Mouse (Mus musculus) MEL (cell line): ENCODE results near the gene Sf1. TPM values are rescaled to one million over a fixed set of nuclear protein-coding genes. Genes with fewer than 3 reads are reported as not detected.

ENCODE experiments used
- DNase-seq: peaks from one replicate; pipeline ENCODE4 v3.0.0; 2011; ENCODE audit warnings: low read depth, low spot score
- H3K27ac ChIP-seq: 2 replicates; pipeline ENCODE4 v1.5.1; 2012; ENCODE audit warnings: low read depth, mild to moderate bottlenecking, control low read depth, low read length, moderate library complexity; ENCODE audit not compliant: control insufficient read depth
- H3K27me3 ChIP-seq, 2 experiments: fragments of 150-350 bp in 1 of 2; sonication (generic) in 1 of 2; 2 replicates each; pipeline ENCODE4 v1.6.1; 2012; ENCODE audit warnings: low read length in 2 of 2, mild to moderate bottlenecking in 2 of 2, improper control_type of control experiment in 1 of 2, moderate library complexity in 1 of 2; ENCODE audit not compliant: insufficient read depth in 2 of 2, control insufficient read depth in 1 of 2
- H3K36me3 ChIP-seq, 2 experiments: 2 replicates each; pipeline ENCODE4 v1.6.1; 2012 to 2014; ENCODE audit warnings: low read length in 2 of 2, improper control_type of control experiment in 1 of 2, inconsistent platforms in 1 of 2, mild to moderate bottlenecking in 1 of 2; ENCODE audit not compliant: insufficient read depth in 2 of 2, control insufficient read depth in 1 of 2
- H3K4me1 ChIP-seq, 2 experiments: fragments of 150-350 bp in 1 of 2; sonication (generic) in 1 of 2; 2 replicates each; pipeline ENCODE4 v1.6.1; 2012; ENCODE audit warnings: low read length in 2 of 2, improper control_type of control experiment in 1 of 2, mild to moderate bottlenecking in 1 of 2; ENCODE audit not compliant: insufficient read depth in 2 of 2, control insufficient read depth in 1 of 2
- H3K4me3 ChIP-seq, 2 experiments: fragments of 150-350 bp in 1 of 2; sonication (generic) in 1 of 2; 2 replicates each; pipeline ENCODE4 v1.5.1; 2012; ENCODE audit warnings: low read depth in 2 of 2, low read length in 2 of 2, mild to moderate bottlenecking in 2 of 2, moderate library complexity in 2 of 2, control low read depth in 1 of 2, improper control_type of control experiment in 1 of 2; ENCODE audit not compliant: control insufficient read depth in 1 of 2, insufficient read depth in 1 of 2
- H3K79me2 ChIP-seq: 2 replicates; pipeline ENCODE4 v1.6.1; 2012; ENCODE audit warnings: mild to moderate bottlenecking, low read length, moderate library complexity; ENCODE audit not compliant: control insufficient read depth, poor library complexity, insufficient read depth
- H3K9ac ChIP-seq: 2 replicates; pipeline ENCODE4 v1.6.1; 2012; ENCODE audit warnings: low read depth, mild to moderate bottlenecking, control low read depth, low read length, moderate library complexity; ENCODE audit not compliant: control insufficient read depth, poor library complexity, severe bottlenecking
- H3K9me3 ChIP-seq: fragments of 150-350 bp; sonication (generic); replicated peaks from 2 replicates; pipeline ENCODE4 v1.6.1; 2012; ENCODE audit warnings: mild to moderate bottlenecking, low read length, improper control_type of control experiment, moderate library complexity; ENCODE audit not compliant: insufficient read depth
- CHD2 ChIP-seq: IDR thresholded peaks from 2 replicates; pipeline ENCODE4 v1.6.1; 2011; ENCODE audit warnings: low read length, improper control_type of control experiment
- GATA1 ChIP-seq: IDR thresholded peaks from 2 replicates; pipeline ENCODE4 v1.6.1; 2011; ENCODE audit warnings: low read depth, low read length, improper control_type of control experiment
- HCFC1 ChIP-seq: IDR thresholded peaks from 2 replicates; pipeline ENCODE4 v1.6.1; 2012; ENCODE audit warnings: low read depth, mild to moderate bottlenecking, inconsistent platforms, low read length, improper control_type of control experiment, moderate library complexity
- MEF2A ChIP-seq: IDR thresholded peaks from 2 replicates; pipeline ENCODE4 v1.6.1; 2014; ENCODE audit warnings: low read depth, mild to moderate bottlenecking, inconsistent platforms, low read length, improper control_type of control experiment; ENCODE audit not compliant: poor library complexity, insufficient replicate concordance, severe bottlenecking; ENCODE audit errors: extremely low read depth
- MYB ChIP-seq: IDR thresholded peaks from 2 replicates; pipeline ENCODE4 v1.6.1; 2011; ENCODE audit warnings: mild to moderate bottlenecking, low read depth, low read length, improper control_type of control experiment
- MYC ChIP-seq: IDR thresholded peaks from 2 replicates; pipeline ENCODE4 v1.6.1; 2011; ENCODE audit warnings: low read depth, mild to moderate bottlenecking, low read length, improper control_type of control experiment, moderate library complexity
- POLR2AphosphoS2 ChIP-seq: IDR thresholded peaks from 2 replicates; pipeline ENCODE4 v1.6.1; 2011; ENCODE audit warnings: low read length, improper control_type of control experiment
- RAD21 ChIP-seq: IDR thresholded peaks from 2 replicates; pipeline ENCODE4 v1.6.1; 2011; ENCODE audit warnings: mild to moderate bottlenecking, low read depth, low read length, improper control_type of control experiment
- SIN3A ChIP-seq: IDR thresholded peaks from 2 replicates; pipeline ENCODE4 v1.6.1; 2012; ENCODE audit warnings: low read length, improper control_type of control experiment, inconsistent platforms
- USF2 ChIP-seq, 2 experiments: IDR thresholded peaks; 2 replicates each; pipeline ENCODE4 v1.6.1; 2011 to 2012; ENCODE audit warnings: improper control_type of control experiment in 2 of 2, low read length in 2 of 2, borderline replicate concordance in 1 of 2, inconsistent platforms in 1 of 2, low read depth in 1 of 2, mild to moderate bottlenecking in 1 of 2; ENCODE audit not compliant: insufficient read depth in 1 of 2
- ZNF384 ChIP-seq: IDR thresholded peaks from 2 replicates; pipeline ENCODE4 v1.6.1; 2012; ENCODE audit warnings: low read depth, mild to moderate bottlenecking, inconsistent platforms, low read length, improper control_type of control experiment
- polyA plus RNA-seq, 2 experiments: library from polyadenylated mRNA; stranded (reverse) in 1 of 2; unstranded in 1 of 2; fragments of >175 nt in 1 of 2; fragments of >200 nt in 1 of 2; gene quantifications; 2 replicates each; pipeline versions ENCODE4 v1.2.1 to v1.2.4; 2012; ENCODE audit warnings: low replicate concordance in 2 of 2, low read depth in 1 of 2; ENCODE audit not compliant: insufficient read length in 2 of 2, insufficient read depth in 1 of 2, missing spikeins in 1 of 2
- total RNA-seq: library from RNA; depleted of rRNA; stranded (reverse); fragments of 300-350 nt; gene quantifications from 2 replicates; pipeline ENCODE4 v1.2.3, GENCODE M21; 2012

The Sf1 gene
- total and polyA plus RNA-seq, 3 experiments = 65.7 to 245 (median 211) TPM

GRCm38 (mm10) chr19:6409936-6410335 lies 46.4 kb downstream of the Sf1 start:
- Histone ChIP-seq H3K27me3 (no peaks in the 10 kb centered on the region), H3K4me3 (no peak overlapping the region), H3K27ac (no peak overlapping the region), H3K9ac (no peak overlapping the region), H3K4me1 (peaks cover 0 to 4% of the 10 kb centered on the region in 2 experiments; a peak in 1 of 4 replicates), H3K9me3 (no peaks in the 10 kb centered on the region), H3K36me3 (peaks cover 4 to 7% of the 10 kb centered on the region in 2 experiments), H3K79me2 (no peaks in the 10 kb centered on the region)
- DNase-seq = no peak
- TF ChIP-seq ZNF384 = no peak

- H3K27me3 ChIP-seq = no peaks in the 10 kb centered on the region
- H3K9me3 ChIP-seq = no peaks in the 10 kb centered on the region
- no peak overlapping the region for H3K9ac ChIP-seq
- H3K4me3 ChIP-seq = no peak overlapping the region
- H3K4me1 ChIP-seq = peaks cover 0 to 4% of the 10 kb centered on the region in 2 experiments; a peak in 1 of 4 replicates
- H3K79me2 ChIP-seq = no peaks in the 10 kb centered on the region
- no peak for TF ChIP-seq RAD21
- TF ChIP-seq MYC = no peak
- TF ChIP-seq POLR2AphosphoS2 = no peak
- no peak overlapping the region for H3K27ac ChIP-seq
- peaks cover 0 to 7% of the 10 kb centered on the region in 2 experiments; a peak in 2 of 4 replicates for H3K36me3 ChIP-seq
- DNase-seq = no peak
Observed at GRCm38 (mm10) chr19:6412798-6413197, 49.3 kb downstream of the Sf1 start.

- no peaks in the 10 kb centered on the region for H3K9me3 ChIP-seq
- no peak for DNase-seq
- H3K9ac ChIP-seq = no peak overlapping the region
- H3K27ac ChIP-seq = no peak overlapping the region
- no peak overlapping the region for H3K4me3 ChIP-seq
- H3K79me2 ChIP-seq = no peaks in the 10 kb centered on the region
- H3K27me3 ChIP-seq = no peaks in the 10 kb centered on the region
- TF ChIP-seq MYB = no peak
- no peak for TF ChIP-seq RAD21
- no peak for TF ChIP-seq GATA1
- TF ChIP-seq HCFC1 = no peak
- no peak for TF ChIP-seq CHD2
- TF ChIP-seq SIN3A = no peak
- TF ChIP-seq USF2 (IDR thresholded peaks at IDR 0.05; ENCODE audit: borderline replicate concordance in 1 of 2, insufficient read depth in 1 of 2, low read depth in 1 of 2, low read length in 2 of 2) = no peak
- TF ChIP-seq MEF2A = no peak
- no peaks in the 10 kb centered on the region for H3K4me1 ChIP-seq
- H3K36me3 ChIP-seq = no peaks in the 10 kb centered on the region
Observed at GRCm38 (mm10) chr19:6415454-6415853, 52.0 kb downstream of the Sf1 start.
